Mouse (Mus musculus): ENCODE measurements around the gene Tec.
A peak's percentile ranks its signal among the peaks of the same experiment; 100 is the strongest.
"Not testable (repeated sequence)": the region's sequence is repeated elsewhere in the genome, so short reads cannot be mapped to it uniquely, and the experiment has no call there.

Tec gene

GRCm38 (mm10) chr5:72826445-72826844 is 41.8 kb downstream of the Tec start:
- no peak for DNase-seq (ENCODE audit: low read depth, low spot score)

- no peak for DNase-seq (ENCODE audit: low read depth, low spot score)
Measured at GRCm38 (mm10) chr5:72820651-72821050, 47.6 kb downstream of the Tec start.

- no peak for DNase-seq (ENCODE audit: low read depth, low spot score)
Measured at GRCm38 (mm10) chr5:72820036-72820640, 48.1 kb downstream of the Tec start.

DNA sequence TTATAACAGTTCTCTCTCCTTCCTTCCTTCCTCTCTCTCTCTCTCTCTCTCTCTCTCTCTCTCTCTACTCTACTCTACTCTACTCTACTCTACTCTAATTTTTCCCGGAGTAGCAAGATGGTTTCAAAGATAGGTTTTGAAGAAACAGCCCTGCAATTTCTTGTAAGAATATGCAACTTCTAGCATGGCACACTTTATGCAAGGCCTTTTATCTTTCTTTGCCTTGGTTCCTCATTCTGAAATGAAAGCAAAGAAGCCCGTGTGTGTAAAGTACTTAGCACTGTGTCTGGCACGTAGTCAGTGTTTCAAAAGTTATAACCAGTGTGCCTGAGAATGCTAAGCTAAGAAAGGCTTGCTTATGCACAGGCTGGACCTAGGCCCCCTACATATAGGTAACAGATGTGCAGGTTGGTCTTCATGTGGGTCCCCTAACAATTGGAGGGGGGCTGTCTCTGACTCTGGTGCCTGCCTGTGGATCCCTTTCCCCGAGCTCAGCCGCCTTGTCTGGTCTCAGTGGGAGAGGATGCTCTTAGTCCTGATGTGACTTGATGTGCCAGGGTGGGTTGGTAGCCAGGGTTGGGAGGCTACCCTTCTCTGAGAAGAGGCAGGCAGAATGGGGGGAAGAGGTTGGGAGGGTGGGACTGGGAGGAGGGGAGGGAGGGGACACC is 49.6 kb downstream of the Tec start:
- no peak for DNase-seq (ENCODE audit: low read depth, low spot score)

DNA sequence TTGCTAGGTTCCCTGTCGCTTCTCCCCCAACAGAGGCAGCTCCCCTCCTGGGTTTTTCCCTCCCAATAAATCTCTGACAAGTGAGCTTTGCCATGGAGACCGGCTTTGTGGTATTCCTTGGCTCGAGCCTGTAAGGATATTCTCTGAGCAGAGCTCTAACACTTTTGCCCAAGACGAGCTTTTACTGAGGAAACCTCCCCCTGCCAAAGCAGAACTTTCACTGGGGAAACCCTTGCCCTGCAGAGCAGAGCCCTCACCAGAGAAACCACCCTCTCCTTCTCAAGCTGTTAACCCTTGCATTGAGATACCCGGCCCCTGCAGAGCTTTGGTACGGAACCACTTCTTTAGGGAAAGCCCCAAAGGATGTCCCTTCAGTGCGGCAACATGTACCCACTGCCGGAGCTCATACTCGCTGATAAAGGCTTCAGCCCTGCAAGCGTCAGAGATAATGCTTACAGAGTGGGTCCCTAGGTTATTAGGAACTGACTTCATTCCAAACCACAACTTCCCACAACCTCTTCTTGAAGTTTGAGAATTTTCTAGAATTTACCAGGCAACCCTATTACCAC is 50.7 kb downstream of the Tec start:
- no peak for DNase-seq (ENCODE audit: low read depth, low spot score)

- not testable (repeated sequence) for DNase-seq (ENCODE audit: low read depth, low spot score)
Measured at GRCm38 (mm10) chr5:72816960-72817359, 51.3 kb downstream of the Tec start.

DNA sequence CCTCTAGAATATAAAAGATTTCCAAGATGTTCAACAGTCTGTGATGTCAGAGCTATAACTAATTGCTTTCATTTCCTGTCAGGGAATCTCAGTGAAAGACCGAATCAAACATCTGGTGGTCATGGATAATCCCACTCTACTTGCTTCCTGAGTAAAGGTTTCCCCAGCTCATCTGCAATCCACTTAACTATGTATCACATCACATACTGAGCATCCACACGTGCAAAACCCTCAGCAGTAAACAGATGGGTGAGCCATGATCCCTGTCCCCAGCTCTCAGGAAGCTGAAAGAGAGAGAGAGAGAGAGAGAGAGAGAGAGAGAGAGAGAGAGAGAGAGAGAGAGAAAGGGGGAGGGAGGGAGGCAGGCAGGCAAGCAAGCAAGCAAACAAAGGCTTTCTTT is 51.8 kb downstream of the Tec start:
- peak; percentile 35 for DNase-seq (ENCODE audit: low read depth, low spot score)

- no peak for DNase-seq (ENCODE audit: low read depth, low spot score)
Measured at GRCm38 (mm10) chr5:72816046-72816445, 52.2 kb downstream of the Tec start.

GRCm38 (mm10) chr5:72815361-72815760 is 52.9 kb downstream of the Tec start:
- no peak for DNase-seq (ENCODE audit: low read depth, low spot score)

DNA sequence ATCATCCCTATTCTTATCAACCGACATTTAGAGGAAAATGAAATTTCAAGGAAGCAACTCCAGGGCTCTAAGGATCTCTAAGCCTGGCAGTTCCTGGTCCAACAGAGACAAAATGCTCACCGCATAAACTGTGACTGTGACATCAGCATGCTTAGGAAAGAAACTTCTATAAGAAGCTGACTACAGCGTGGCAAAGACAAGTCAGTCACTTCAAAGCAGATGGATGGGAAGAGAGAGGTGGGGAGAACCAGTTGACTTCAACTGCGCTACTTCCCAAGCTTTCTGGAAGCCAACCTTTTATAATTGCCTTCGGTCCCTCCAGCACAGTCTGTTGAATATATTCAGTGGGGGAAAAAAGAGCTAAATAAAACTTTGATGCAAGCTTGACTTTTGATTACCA is 54.2 kb downstream of the Tec start:
- DNase-seq (ENCODE audit: low read depth, low spot score): no peak

DNA sequence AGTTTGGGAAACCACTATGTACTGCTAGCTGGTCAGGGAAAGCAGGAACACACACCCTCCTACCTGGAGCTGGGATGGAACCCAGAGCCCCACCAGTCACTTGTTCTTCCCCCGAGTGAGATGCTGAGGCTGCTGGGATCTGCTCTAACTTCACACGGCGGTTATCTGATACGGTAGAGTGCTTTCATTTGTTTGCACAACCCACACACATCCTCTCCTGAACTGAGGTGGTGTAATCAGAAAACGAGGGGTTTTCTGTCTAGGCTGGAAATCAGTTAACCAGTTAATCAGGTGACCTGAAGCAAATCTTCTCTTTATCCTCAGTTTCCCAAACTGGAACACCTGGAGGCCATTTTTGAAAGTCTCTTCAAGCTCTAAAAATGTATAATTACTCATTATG is 55.4 kb downstream of the Tec start:
- no peak for DNase-seq (ENCODE audit: low read depth, low spot score)

- no peak for DNase-seq (ENCODE audit: low read depth, low spot score)
Measured at GRCm38 (mm10) chr5:72812328-72812727, 56.0 kb downstream of the Tec start.

GRCm38 (mm10) chr5:72811397-72811796 is 56.9 kb downstream of the Tec start:
- no peak for DNase-seq (ENCODE audit: low read depth, low spot score)

GRCm38 (mm10) chr5:72810990-72811389 is 57.3 kb downstream of the Tec start:
- no peak for DNase-seq (ENCODE audit: low read depth, low spot score)

- no peak for DNase-seq (ENCODE audit: low read depth, low spot score)
Measured at GRCm38 (mm10) chr5:72809480-72809879, 58.8 kb downstream of the Tec start.

DNA sequence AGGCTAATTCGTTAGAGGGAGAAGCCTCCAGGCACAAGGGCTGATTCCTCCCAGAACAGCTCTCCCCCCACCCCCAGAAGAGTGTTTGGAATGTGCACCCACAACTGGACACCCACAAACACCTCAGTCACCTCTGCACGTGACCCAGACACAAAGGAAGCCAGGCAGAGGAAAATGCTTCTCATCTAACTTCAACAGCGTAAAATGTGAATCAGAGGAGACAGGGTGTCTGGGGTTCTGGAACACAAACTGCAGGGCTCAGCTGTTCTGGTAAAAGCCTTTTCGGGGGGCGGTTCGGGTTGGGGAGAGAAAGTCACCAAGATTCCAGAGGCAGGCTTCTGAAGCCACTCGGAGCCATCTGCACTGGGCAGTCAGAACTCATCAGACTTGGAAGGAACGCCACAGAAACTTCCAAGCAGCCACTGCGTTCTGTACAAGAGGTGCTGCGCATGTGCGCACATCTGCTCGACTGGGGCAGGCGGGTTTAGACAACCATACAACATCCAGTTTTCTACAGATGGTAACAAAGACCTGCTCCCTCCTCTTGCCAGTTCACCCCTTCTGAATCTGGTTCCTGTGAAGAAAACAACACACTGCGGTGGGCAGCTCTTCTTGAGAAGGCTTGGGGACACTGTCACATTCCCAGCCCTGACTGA is 59.7 kb downstream of the Tec start:
- DNase-seq (ENCODE audit: low read depth, low spot score): no peak

GRCm38 (mm10) chr5:72802851-72803250 is 65.4 kb downstream of the Tec start:
- DNase-seq (ENCODE audit: low read depth, low spot score): no peak

- DNase-seq (ENCODE audit: low read depth, low spot score): no peak
Measured at GRCm38 (mm10) chr5:72798563-72798962, 69.7 kb downstream of the Tec start.

DNA sequence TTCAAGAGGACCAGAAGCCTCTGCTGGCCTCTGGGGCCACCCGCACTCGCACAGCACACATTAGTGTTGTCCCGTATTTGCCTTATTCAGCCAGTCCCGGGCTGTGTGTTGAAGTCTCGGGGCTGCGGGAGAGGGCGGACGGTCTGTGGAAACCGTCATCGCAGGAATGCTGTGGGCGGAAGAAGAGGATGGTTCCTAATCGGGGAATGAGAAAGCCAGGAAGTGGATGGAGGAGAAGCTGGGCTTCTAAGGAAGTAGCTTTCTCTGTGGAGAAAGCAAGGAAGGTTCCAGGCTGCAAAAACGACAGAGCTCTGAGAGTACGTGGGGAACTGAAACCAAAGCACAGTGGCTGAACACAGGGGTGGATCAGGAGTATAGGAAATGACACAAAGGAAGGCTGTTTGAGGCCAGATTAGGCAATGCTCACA is 72.1 kb downstream of the Tec start:
- DNase-seq (ENCODE audit: low read depth, low spot score): no peak

DNA sequence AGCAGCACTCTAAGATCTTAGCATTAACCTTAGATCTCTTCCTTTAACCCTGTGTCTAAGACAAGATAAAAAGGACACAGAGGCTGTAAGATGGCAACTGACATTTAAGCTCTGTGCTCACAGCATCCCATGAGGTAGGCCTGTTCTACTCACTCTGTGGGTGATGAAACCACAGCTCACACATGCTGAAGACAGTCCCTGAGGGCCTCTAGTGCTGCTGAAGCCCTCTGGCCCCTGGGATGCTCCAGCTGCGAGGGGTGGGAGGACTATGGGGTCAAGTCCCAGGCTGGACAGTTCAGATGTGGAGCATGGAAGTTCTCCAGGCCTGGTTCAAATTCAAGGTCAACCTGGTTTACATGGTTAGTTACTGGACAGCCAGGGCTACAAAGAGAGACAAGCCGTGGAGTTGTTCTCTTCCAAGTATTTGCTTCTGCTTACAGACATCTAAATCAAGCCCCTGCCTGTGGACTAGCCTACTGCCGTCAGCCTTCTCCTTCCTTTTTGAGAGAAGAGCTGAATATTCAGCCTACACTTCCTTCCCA is 74.9 kb downstream of the Tec start:
- no peak for DNase-seq (ENCODE audit: low read depth, low spot score)

GRCm38 (mm10) chr5:72791789-72792188 is 76.5 kb downstream of the Tec start:
- no peak for DNase-seq (ENCODE audit: low read depth, low spot score)

DNA sequence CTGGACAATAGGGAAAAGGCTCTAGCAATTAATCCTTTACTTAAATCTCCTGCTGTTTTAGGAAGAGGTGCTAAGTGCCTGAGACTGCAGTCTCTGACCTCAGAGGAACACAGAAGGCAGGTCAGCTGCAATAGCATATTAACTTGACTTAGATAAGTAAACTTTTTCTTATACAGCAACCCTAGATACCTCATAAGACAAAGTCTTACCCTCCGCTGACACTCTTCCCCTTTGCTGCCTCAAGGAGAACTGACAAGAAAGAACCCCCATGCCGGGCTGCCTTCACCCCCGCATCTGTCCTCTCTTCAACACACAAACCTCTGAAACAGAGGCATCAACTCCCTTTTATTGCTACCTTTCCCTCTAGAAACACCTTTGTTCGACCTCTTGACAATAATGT is 76.9 kb downstream of the Tec start:
- no peak for DNase-seq (ENCODE audit: low read depth, low spot score)
